Mouse (Mus musculus): ENCODE data around the gene Ppil6.

DNA sequence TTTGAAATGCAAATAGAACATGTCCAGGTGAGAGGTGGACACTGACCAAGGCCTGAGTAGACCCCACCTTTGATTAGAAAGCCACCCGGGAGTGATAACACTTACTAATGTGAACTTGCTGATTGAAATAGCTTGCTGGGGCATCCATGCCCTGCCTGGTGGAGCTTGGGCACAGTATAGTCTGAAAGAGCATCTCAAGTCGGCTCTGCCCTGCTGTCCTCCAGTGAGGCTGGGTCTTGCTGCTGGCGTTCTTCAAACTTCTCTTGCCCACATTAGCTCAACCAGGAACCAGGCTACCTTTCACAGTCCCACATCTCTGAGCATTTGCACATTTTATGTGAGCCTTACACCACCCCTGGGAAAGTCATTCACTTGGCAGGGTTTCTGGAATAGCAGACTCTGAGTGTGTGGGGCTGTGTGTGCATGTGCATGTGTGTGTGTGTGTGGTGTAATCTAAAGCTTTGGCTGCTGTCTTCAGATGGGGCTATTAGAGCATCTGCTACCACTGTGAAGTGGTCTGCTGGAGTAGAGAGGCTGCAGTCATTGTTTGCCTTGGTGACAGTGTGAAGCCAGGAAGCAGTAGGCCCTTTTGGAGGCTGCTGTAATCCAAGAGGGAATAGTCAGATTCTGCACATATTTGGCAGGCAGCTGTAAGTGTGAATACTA is 29.0 kb upstream of the Ppil6 start:
- TF ChIP-seq CTCF (IDR thresholded peaks at IDR 0.05; ENCODE audit: borderline replicate concordance, control insufficient read depth, extremely low read depth, insufficient read depth, low read length, poor library complexity) (no peak), POLR2A (IDR thresholded peaks at IDR 0.05; ENCODE audit: control insufficient read depth, extremely low read depth, insufficient read depth, low read length, poor library complexity) (no peak)

Measured in thymus, adult 2 months (tissue).